Mouse (Mus musculus) layer of hippocampus, adult 9-10 months (tissue): Measurements from ENCODE around the gene Dact3.

Experiments
- DNase-seq: peaks from one replicate; pipeline ENCODE4 v3.0.0; 2022; ENCODE audit warnings: low spot score

The Dact3 gene

GRCm38 (mm10) chr7:16892352-16892730 is 17.2 kb downstream of the Dact3 start:
- no peak for DNase-seq

- no peak for DNase-seq
Observed at GRCm38 (mm10) chr7:16893612-16894011, 18.5 kb downstream of the Dact3 start.

- no peak for DNase-seq
Observed at GRCm38 (mm10) chr7:16894279-16894678, 19.2 kb downstream of the Dact3 start.

- no peak for DNase-seq
Observed at GRCm38 (mm10) chr7:16895000-16895399, 19.9 kb downstream of the Dact3 start.

- no peak for DNase-seq
Observed at GRCm38 (mm10) chr7:16895511-16895910, 20.4 kb downstream of the Dact3 start.

GRCm38 (mm10) chr7:16900526-16900925 is 25.4 kb downstream of the Dact3 start:
- no peak for DNase-seq

- no peak for DNase-seq
Observed at GRCm38 (mm10) chr7:16903439-16903955, 28.4 kb downstream of the Dact3 start.

GRCm38 (mm10) chr7:16904120-16904675 is 29.1 kb downstream of the Dact3 start:
- DNase-seq, result no peak

- DNase-seq, result no peak
Observed at GRCm38 (mm10) chr7:16905491-16906021, 30.4 kb downstream of the Dact3 start.

GRCm38 (mm10) chr7:16906281-16906680 is 31.2 kb downstream of the Dact3 start, which contains the start of gene Ptgir:
Ptgir (plus strand) TSS chr7:16906490.
- no peak for DNase-seq

GRCm38 (mm10) chr7:16906889-16907559 is 31.9 kb downstream of the Dact3 start:
- no peak for DNase-seq

GRCm38 (mm10) chr7:16907842-16908241 is 32.7 kb downstream of the Dact3 start:
- no peak for DNase-seq

- DNase-seq, result no peak
Observed at GRCm38 (mm10) chr7:16908367-16908766, 33.2 kb downstream of the Dact3 start.

GRCm38 (mm10) chr7:16908859-16909258 is 33.7 kb downstream of the Dact3 start:
- no peak for DNase-seq

GRCm38 (mm10) chr7:16909909-16910308 is 34.8 kb downstream of the Dact3 start:
- DNase-seq, result no peak

GRCm38 (mm10) chr7:16911904-16912303 is 36.8 kb downstream of the Dact3 start:
- no peak for DNase-seq

- no peak for DNase-seq
Observed at GRCm38 (mm10) chr7:16912360-16912759, 37.2 kb downstream of the Dact3 start.

- DNase-seq, result no peak
Observed at GRCm38 (mm10) chr7:16913806-16914452, 38.8 kb downstream of the Dact3 start.

- DNase-seq, result no peak
Observed at GRCm38 (mm10) chr7:16914453-16915343, 39.6 kb downstream of the Dact3 start.

- no peak for DNase-seq
Observed at GRCm38 (mm10) chr7:16915461-16916340, 40.6 kb downstream of the Dact3 start.
